Mouse (Mus musculus) kidney, embryonic 15.5 days (tissue): ENCODE data around the gene Mex3a. TPM values are rescaled to one million over a fixed set of nuclear protein-coding genes. Genes with fewer than 3 reads are reported as not detected.

Source experiments
- ATAC-seq: fragments of 200-750 bp; cut with Nextera tagmentation; replicated peaks from 2 replicates; pipeline ENCODE4 v1.8.0; 2017; ENCODE audit warnings: moderate TSS enrichment; ENCODE audit not compliant: low FRiP score
- H3K27ac ChIP-seq: fragments of 300-500 bp; sonication (generic); 2 replicates; pipeline ENCODE4 v1.5.1; 2015; ENCODE audit warnings: mild to moderate bottlenecking, inconsistent platforms
- H3K27me3 ChIP-seq: fragments of 300-500 bp; sonication (generic); 2 replicates; pipeline ENCODE4 v1.6.1; 2015; ENCODE audit warnings: inconsistent platforms
- H3K36me3 ChIP-seq: fragments of 300-500 bp; sonication (generic); 2 replicates; pipeline ENCODE4 v1.6.1; 2015; ENCODE audit warnings: inconsistent platforms
- H3K4me1 ChIP-seq: fragments of 300-500 bp; sonication (generic); 2 replicates; pipeline ENCODE4 v1.6.1; 2015; ENCODE audit warnings: inconsistent platforms
- H3K4me2 ChIP-seq: fragments of 300-500 bp; sonication (generic); 2 replicates; pipeline ENCODE4 v1.6.1; 2015; ENCODE audit warnings: moderate library complexity, mild to moderate bottlenecking, inconsistent platforms
- H3K4me3 ChIP-seq: fragments of 300-500 bp; sonication (generic); replicated peaks from 2 replicates; pipeline ENCODE4 v1.5.1; 2015; ENCODE audit warnings: mild to moderate bottlenecking, inconsistent platforms
- H3K9ac ChIP-seq: fragments of 300-500 bp; sonication (generic); 2 replicates; pipeline ENCODE4 v1.6.1; 2015; ENCODE audit warnings: mild to moderate bottlenecking, inconsistent platforms
- H3K9me3 ChIP-seq: fragments of 300-500 bp; sonication (generic); replicated peaks from 2 replicates; pipeline ENCODE4 v1.6.1; 2016; ENCODE audit warnings: inconsistent platforms
- WGBS: fragments of 180-500 bp; shearing (Covaris S2); methylation state at CpG from one replicate; pipeline ENCODE4 v1.1.7; 2015; ENCODE audit warnings: mixed read lengths; 5-methylcytosine and 5-hydroxymethylcytosine counted together
- microRNA counts: library from miRNA; unstranded; fragments of <30 nt; microRNA quantifications from one replicate; lab custom pipeline; 2016
- microRNA-seq: library from miRNA; unstranded; fragments of <30 nt; microRNA quantifications from one replicate; pipeline ENCODE4, GENCODE M21; 2016
- polyA plus RNA-seq: library from polyadenylated mRNA; unstranded; fragments of >200 nt; fragmentation: Nextera tagmentation; extraction: Ambion mirVana; gene quantifications from 2 replicates; pipeline ENCODE4 v1.2.1, GENCODE M21; 2015

Gene Mex3a
- polyA plus RNA-seq, 1 experiment from 2014 or later: 22.0 TPM

GRCm38 (mm10) chr3:88579454-88580117, 47.4 kb downstream of the Mex3a start:
- peaks cover 13% of the 10 kb centered on the region for H3K4me1 ChIP-seq
- peak overlapping the region; percentile 92 for H3K4me3 ChIP-seq
- peak; percentile 83 for ATAC-seq
- H3K9ac ChIP-seq: peak overlapping the region; percentile 87
- H3K27ac ChIP-seq: peak overlapping the region; percentile 72
- H3K36me3 ChIP-seq: peaks cover 38% of the 10 kb centered on the region
- H3K9me3 ChIP-seq: no peaks in the 10 kb centered on the region
- peak overlapping the region; percentile 74 for H3K4me2 ChIP-seq
- H3K27me3 ChIP-seq: no peaks in the 10 kb centered on the region
- under 1% methylated on average over 34 of the region's 34 CpGs for WGBS

DNA sequence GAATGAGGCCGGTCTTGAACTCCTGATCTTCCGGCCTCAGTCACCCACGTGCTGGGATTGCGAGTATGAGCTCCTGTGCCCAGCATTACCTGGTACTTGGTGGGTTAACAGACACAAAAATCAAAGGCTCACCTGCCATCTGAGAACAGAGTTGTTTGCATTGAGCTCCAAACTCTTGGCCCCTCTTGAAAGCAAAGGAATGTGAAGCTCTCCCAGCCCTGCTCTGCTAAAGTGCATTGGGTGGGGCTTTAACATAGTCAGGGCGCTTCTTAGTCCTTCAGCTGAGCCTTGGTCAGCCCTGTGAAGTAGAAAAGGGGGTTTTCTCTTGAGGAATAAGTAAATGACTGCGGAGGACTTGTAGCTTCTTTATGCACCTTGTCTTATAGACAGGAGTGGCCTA, 53.6 kb downstream of the Mex3a start:
- H3K27ac ChIP-seq: no peak overlapping the region
- WGBS: 98% methylated on average over 6 of the region's 6 CpGs

GRCm38 (mm10) chr3:88586640-88587039, 54.4 kb downstream of the Mex3a start:
- H3K27me3 ChIP-seq: no peaks in the 10 kb centered on the region
- H3K4me1 ChIP-seq: peaks cover 16% of the 10 kb centered on the region
- no peak for ATAC-seq
- H3K4me2 ChIP-seq: no peak overlapping the region
- H3K9me3 ChIP-seq: no peaks in the 10 kb centered on the region
- H3K4me3 ChIP-seq: no peak overlapping the region
- H3K36me3 ChIP-seq: peaks cover 68% of the 10 kb centered on the region
- no peak overlapping the region for H3K27ac ChIP-seq
- H3K9ac ChIP-seq: no peak overlapping the region
- WGBS: 90% methylated on average over 5 of the region's 5 CpGs

More for the DNA sequence above, 53.6 kb downstream of the Mex3a start:
- peaks cover 12% of the 10 kb centered on the region for H3K4me1 ChIP-seq
- no peak overlapping the region for H3K4me2 ChIP-seq
- H3K27me3 ChIP-seq: no peaks in the 10 kb centered on the region
- H3K36me3 ChIP-seq: peaks cover 76% of the 10 kb centered on the region
- no peak for ATAC-seq
- no peaks in the 10 kb centered on the region for H3K9me3 ChIP-seq
- no peak overlapping the region for H3K4me3 ChIP-seq
- no peak overlapping the region for H3K9ac ChIP-seq

DNA sequence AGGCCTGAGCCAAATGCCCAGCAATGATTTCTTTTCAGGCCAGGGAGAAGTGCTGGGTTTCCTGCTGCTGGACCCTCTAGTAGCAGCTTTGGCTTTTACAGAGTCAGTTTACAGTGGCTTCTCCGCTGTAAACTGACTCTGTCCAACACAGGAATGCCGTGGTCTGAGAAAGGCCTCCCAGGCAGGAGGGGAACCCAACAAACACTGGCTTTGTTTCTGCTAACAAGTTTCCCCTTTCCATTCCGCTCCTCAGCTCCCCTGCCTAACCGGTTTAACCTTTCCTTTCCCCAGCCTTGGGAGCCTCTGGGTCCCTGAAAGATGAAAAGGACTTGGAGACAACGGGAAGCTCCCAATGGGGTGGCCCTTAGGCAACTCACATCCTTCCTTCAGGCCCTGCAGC, 58.1 kb downstream of the Mex3a start:
- H3K4me2 ChIP-seq: no peak overlapping the region
- H3K36me3 ChIP-seq: peaks cover 37% of the 10 kb centered on the region
- no peaks in the 10 kb centered on the region for H3K27me3 ChIP-seq
- H3K4me1 ChIP-seq: peaks cover 37% of the 10 kb centered on the region
- no peak overlapping the region for H3K9ac ChIP-seq
- WGBS: 17% methylated on average over 5 of the region's 5 CpGs
- H3K4me3 ChIP-seq: no peak overlapping the region
- H3K9me3 ChIP-seq: no peaks in the 10 kb centered on the region
- peak overlapping the region; percentile 69 for H3K27ac ChIP-seq
- no peak for ATAC-seq

MicroRNA genes within 50 kb of the gene (microRNA counts, 519-probe panel; counts per million panel counts)
- microRNA mmu-miR-1905 (lab: Ali Mortazavi, UCI): 31.7 counts per million

Small RNA genes within 50 kb of the gene (microRNA-seq; reads per million reads assigned to microRNA genes)
- not detected for gene Mir1905

Other genes starting within 250 kb of the Mex3a start
- 2.5 and 2.9 TPM in 2 replicates for gene Gm38392, start 245.2 kb upstream of the Mex3a start, polyA plus RNA-seq
- 12.9 and 15.6 TPM in 2 replicates for gene Tsacc, start 235.4 kb upstream of the Mex3a start, polyA plus RNA-seq
- 587 and 599 TPM in 2 replicates for gene Cct3, start 235.3 kb upstream of the Mex3a start, polyA plus RNA-seq
- gene Glmp, start 207.4 kb upstream of the Mex3a start, polyA plus RNA-seq: 226 and 234 TPM in 2 replicates
- 5.2 and 6.6 TPM in 2 replicates for gene Tmem79, start 196.2 kb upstream of the Mex3a start, polyA plus RNA-seq
- 56.3 and 63.1 TPM in 2 replicates for gene Smg5, start 196.1 kb upstream of the Mex3a start, polyA plus RNA-seq
- 11.9 and 14.5 TPM in 2 replicates for gene Paqr6, start 167.8 kb upstream of the Mex3a start, polyA plus RNA-seq
- 0.39 and 0.48 TPM in 2 replicates for gene Bglap3, start 159.7 kb upstream of the Mex3a start, polyA plus RNA-seq
- gene Bglap2, start 153.7 kb upstream of the Mex3a start, polyA plus RNA-seq: 3.4 TPM in 1 of 2 replicates, not detected in the other
- gene Bglap, start 147.9 kb upstream of the Mex3a start, polyA plus RNA-seq: 5.6 TPM in 1 of 2 replicates, not detected in the other
- gene Pmf1, start 122.1 kb upstream of the Mex3a start, polyA plus RNA-seq: 152 TPM in 2 replicates
- 17.5 and 17.6 TPM in 2 replicates for gene Slc25a44, start 107.3 kb upstream of the Mex3a start, polyA plus RNA-seq
- 14.0 and 14.7 TPM in 2 replicates for gene Sema4a, start 71.2 kb upstream of the Mex3a start, polyA plus RNA-seq
- gene Lmna, start 22.4 kb upstream of the Mex3a start, polyA plus RNA-seq: 89.2 and 92.0 TPM in 2 replicates
- gene Rab25, start 15.9 kb downstream of the Mex3a start, polyA plus RNA-seq: 15.1 and 17.4 TPM in 2 replicates
- gene Lamtor2, start 20.7 kb downstream of the Mex3a start, polyA plus RNA-seq: 167 and 173 TPM in 2 replicates
- 54.0 and 57.9 TPM in 2 replicates for gene Ubqln4, start 21.4 kb downstream of the Mex3a start, polyA plus RNA-seq
- 300 and 318 TPM in 2 replicates for gene Ssr2, start 43.5 kb downstream of the Mex3a start, polyA plus RNA-seq
- 99.8 and 104 TPM in 2 replicates for gene Arhgef2, start 73.6 kb downstream of the Mex3a start, polyA plus RNA-seq
- gene Rxfp4, start 120.7 kb downstream of the Mex3a start, polyA plus RNA-seq: not detected in 2 replicates
- gene Khdc4, start 153.4 kb downstream of the Mex3a start, polyA plus RNA-seq: 95.1 and 102 TPM in 2 replicates
- 46.7 and 50.4 TPM in 2 replicates for gene Rit1, start 184.4 kb downstream of the Mex3a start, polyA plus RNA-seq
- 13.1 and 16.2 TPM in 2 replicates for gene Syt11, start 242.8 kb downstream of the Mex3a start, polyA plus RNA-seq